Mouse (Mus musculus) neutrophil, adult 5-6 weeks (primary cell): Measurements from ENCODE around the gene Exoc3l. TPM values are rescaled to one million over a fixed set of nuclear protein-coding genes. Genes with fewer than 3 reads are reported as not detected.

Source experiments
- ATAC-seq: fragments of 151-379, 151-347 bp; 2 replicates; pipeline ENCODE4 v1.8.0; 2017; ENCODE audit warnings: mild to moderate bottlenecking, moderate TSS enrichment; ENCODE audit not compliant: insufficient number of reproducible peaks, poor library complexity, low FRiP score, severe bottlenecking; ENCODE audit errors: extremely low read depth
- total RNA-seq: library from RNA; stranded (forward); fragments of 200-1000 nt; gene quantifications from 2 replicates; pipeline ENCODE4 v1.2.3, GENCODE M21; 2017

Gene Exoc3l
- 0.49 and 1.3 TPM in 2 replicates for total RNA-seq

DNA sequence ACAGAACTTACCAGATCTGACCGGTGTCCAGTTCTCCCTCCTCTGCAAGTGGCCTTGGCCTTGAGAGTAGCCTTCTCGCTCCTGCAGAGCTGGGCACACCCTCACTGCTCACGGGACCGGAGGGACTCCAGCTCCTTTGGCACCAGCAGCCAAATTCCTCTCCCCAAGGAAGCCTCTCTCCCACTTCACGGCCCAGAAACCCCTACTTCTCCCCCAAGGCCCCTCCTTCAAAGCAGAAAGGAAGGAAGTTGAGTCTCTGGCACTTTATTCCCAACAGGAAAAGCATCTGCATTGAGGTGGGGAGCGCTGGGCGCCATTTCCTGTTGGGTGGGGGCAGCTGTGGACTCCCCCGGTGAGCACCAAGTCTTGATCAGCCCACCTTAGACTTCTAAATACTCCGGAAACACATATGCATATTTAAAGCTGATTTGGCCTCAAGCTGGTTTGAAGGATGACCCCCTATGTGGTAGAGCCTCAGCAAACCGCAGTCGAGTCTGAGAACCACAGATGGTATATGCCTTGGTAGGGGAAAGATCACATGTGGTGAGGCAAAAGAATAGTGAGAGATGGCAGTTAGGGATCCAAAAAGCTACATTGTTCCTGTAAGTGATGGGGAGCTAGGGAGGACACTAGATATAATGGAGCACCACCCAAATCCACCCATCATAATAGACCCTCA is at the start of gene Exoc3l:
Gene Exoc3l (minus strand): TSS at position 207 of the 679 bp plus-strand sequence.
- ATAC-seq, result no peak

DNA sequence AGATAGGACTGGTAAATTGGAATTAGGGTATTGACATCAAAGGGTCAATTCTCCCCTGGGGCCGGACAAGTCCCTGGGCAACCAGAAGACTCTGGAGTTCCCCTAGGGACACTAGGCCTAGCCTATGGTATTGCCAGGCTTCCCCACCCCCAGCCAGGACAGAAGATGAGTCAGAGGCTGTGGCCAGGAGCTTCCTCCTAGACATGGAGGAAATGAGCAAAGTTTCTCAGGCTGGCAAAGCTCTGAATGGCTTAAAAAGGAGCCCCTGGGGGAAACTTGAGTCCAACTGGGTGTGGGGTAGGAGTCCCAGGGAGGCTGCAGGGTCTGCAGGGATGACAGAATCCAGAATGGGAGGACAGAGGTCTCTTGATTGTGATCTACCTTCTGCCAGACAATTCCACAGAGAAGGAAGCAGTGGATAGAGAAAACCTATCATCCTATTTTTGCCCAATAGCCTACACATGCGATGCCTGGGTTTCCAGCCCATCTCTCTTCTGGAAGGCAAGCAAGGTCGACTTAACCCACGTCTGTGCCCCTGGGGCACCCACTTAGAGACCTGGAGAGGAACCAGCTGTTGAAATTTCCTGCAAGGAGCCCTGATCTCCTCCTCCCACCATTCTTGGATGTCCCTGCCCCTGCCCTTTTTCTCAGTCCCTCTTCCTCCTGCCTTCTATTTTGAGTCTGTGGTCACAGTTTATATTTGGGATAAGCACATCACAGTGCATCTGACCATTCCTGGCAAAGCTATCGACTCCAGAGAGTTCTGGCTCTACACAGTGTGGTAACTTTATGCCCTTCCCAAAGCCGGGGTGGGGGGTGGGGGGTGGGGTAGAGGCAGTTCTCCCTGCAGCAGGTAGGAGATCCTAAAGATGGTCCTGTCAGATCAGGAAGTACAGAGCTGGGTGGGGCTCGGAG is 49.4 kb upstream of the Exoc3l start:
- 0 out of 2 replicates have a peak, but pooled peaks have one; percentile 27 for ATAC-seq

DNA sequence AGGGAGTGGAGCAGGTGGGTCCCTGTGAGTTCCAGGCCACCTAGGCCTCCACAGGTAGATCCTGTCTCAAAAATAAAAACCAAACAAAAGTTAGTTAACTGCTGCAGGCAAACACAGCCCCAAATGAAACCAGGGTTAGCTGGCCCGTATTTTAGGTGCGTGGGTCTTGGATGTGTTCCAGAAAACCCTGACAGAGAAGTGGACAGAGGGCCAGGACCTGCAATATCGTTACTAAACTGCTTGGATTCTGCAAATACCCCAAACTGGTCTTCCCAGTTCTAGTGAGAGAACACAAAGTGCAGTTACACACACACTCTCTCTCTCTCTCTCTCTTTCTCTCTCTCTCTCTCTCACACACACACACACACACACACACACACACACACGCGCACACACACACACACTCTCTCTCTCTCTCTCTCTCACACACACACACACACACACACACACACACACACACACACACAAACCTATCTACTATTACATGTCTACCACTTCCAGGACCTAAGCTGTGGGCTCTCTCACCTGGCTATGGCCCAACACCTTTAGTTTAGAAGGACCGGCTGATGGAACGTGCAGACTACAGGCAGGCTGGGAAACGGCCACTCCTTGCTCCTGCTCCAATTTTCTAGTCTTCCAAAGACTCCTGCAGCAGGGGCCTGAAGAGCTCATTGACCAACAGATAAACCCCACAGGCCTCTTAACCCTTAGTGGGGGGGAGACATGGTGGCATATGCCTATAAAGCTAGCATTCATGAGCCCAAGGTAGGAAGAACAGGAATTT is 48.1 kb upstream of the Exoc3l start:
- ATAC-seq, result no peak

DNA sequence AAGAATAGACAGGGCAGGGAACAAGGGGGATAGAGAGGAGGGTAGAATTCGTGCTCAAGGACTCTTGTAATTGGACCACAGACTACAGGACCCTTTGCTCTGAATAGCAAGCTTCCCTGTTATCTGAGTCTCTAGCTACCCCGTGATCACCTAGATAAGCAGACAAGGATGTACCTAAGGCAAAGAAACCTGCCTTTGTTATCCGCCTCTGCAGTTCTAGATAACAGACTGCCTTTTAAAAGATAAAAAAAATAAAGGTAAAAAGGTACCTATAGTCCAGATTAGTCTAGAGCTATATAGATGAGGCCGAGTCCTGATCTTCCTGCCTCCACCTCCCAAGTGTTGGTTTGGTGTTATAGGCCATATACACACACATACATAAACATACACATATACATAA is 46.9 kb upstream of the Exoc3l start:
- no peak for ATAC-seq

DNA sequence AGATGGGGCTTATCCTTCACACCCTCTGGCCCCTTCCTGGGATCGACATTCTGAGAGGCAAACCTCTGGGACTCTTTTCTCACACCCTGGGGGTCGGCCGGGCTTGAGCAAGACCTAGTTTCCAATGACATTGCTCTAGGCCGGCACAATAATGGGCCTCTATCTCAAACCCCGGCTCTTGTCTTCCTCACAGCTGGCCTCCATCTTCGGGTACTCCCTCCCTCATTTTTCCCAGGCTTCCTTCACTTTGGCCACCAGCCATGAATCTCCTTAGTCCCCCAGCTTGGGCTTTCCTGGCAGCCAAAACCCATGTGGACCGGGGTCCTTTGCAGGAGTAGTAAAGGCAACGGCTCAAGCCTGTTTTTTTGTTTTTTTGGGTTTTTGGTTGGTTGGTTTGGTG is 45.5 kb upstream of the Exoc3l start:
- no peak for ATAC-seq

DNA sequence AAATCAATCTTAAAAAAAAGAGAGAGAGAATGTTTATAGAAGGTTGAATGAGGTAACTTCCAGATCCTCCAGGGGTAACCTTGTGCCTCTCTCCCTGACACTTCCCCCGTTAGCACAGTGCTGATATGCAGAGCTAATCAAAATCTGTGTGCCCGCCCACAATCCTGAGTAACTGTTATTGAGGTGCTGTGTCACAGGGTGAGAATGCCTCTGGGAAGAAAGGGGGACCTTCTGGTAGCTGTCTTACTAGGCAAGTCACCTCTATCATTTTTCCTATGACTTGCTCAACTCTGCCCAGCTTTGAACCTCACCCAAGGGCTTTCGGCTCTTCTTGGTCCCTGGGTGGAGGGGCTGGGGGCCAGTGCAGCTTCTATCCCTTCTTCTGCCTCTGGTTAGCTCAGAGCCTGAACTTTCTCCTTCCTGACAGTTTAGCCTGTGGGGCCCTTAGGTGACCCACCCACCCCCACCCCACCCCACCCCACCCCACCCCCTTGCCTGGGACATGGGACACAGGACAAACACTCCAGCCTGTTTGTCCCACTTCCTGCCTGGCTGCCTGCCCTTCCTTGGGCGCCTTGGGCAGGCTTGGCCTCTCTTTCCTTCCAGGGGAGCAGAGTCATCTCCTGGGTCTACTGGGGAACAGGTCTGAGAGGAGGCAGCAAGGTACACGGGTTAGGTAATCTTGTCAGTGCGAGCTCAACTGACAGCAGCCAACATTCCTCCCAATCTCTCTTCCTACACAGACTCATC is 44.2 kb upstream of the Exoc3l start:
- no peak for ATAC-seq

DNA sequence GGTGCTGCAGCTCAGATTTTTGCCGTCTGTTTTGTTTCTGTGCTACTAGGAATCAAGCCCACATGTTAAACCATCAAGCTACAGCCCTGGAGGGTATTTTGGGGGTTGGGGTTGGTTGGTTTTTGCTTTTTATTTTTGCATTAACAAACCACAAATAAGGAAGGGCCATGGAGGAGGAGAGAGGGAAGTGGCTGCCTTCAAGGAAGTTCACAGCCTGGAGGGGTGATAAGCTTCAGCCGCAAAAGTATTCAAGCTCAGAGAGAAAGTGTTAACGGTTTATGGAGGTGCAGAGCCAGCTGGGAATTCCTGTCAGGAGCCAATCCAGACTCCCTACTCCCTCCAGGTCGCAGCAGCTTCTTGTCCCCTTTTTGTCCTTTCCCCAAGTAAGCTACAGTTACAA is 43.1 kb upstream of the Exoc3l start:
- ATAC-seq, result no peak

DNA sequence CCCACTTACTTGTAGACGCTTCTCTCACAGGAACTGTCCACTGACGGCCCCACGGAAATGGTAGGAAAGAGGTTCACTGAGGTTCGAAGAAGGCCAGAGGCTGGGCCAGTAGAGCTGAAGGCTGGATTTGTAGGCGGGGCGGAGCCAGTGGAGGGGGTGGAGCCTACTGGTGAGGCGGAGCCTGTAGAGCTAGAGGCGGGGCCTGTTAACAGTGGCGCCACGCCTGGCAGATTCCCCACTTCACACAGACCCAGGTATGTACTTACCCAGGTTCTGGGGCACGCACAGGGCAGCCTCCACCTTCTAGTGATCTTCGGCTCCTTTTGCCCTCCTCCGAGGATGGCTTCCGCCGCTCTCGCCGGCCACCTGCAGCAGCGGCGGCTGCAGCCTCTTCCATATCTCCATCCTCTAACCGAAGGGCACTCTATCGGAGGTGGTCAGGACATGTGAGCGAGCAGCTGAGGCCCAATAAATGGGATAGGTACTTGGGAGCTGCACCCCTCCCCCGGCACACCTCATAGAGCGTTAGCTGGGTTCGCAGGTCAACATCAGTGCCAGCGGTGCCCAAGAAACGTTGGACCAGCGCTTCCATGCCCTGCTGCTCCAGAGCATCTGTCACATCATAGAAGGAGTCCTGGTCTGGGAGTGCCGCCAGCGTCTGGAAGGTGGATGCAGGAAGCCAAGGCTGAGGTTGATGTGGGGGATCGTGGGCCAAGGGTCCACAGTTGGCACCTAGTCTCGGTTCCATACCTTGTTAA is 40.7 kb upstream of the Exoc3l start:
- ATAC-seq, result no peak

DNA sequence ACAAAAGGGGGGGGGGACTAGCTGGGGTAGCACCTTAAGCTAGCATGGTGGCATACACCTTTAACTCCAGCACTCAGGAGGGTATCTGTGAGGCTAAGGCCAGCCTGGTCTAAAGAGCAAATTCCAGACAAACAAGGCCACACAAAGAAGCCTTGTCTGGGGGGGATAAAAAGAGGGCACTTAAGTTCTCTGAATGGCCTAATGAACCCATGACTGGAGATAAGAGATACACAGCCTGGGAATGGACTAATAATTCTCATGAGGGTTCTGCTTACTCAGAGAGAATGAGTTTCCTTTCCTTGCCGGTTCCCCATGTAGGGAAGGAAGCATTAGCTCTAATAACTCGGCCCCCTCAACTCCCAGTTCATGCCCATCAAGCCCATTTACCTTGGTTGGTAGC is 36.6 kb upstream of the Exoc3l start:
- no peak for ATAC-seq

DNA sequence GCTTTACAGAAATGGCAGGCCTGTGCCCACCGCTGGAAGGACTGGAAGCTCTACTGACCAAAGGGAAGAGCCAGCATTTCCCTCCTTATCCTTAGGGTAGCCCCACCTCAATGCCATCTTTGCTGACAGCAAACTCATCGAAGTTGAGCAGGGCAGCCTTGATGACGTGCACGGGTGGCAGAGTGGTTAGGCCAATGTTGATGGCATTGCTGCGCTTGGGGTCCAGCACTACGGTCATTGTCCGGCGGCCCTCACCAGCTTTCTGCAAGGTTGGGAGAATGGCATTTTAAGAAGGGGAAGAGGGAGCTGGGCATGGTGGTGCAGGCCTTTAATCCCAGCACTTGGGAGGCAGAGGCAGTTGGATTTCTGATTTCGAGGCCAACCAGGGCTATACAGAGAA is 36.0 kb upstream of the Exoc3l start:
- no peak for ATAC-seq

DNA sequence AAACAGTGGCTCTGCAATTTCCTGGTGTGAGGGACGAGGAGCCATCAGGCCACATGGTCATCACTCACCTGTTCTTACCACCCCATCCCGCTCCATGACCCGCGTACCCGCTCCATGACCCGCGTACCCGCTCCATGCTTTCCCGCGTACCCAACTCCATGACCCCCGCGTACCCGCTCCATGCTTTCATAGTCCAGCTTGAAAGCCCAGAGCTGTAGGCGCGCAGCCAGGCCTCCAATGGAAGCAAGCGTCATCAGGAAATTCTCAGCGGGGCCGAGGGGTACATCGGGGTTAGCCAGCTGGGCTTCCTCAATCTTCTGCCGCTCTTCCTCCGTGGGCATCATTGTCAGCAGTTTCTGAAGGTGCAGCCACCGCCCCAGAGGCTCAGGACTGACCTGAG is 35.6 kb upstream of the Exoc3l start:
- ATAC-seq, result no peak

DNA sequence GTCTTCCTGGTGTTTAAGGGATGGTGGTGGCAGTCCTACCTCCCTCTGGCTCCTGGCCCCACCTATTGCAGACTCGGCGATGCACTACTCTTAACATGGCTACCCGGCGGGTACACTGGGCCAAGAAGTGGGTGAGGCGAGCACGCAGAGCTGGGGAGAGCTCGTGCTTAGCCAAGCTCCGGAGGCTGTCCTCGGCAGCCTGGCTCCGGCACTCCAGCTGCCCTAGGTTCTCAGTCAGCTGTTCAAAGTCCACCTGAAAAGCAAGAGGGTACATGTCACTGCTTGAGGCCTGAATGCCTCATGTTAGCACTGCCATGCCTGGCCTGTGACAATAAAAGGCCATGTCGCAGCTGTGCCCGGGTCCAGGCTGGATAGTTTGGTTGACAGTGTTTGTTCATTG is 34.4 kb upstream of the Exoc3l start:
- ATAC-seq, result no peak

DNA sequence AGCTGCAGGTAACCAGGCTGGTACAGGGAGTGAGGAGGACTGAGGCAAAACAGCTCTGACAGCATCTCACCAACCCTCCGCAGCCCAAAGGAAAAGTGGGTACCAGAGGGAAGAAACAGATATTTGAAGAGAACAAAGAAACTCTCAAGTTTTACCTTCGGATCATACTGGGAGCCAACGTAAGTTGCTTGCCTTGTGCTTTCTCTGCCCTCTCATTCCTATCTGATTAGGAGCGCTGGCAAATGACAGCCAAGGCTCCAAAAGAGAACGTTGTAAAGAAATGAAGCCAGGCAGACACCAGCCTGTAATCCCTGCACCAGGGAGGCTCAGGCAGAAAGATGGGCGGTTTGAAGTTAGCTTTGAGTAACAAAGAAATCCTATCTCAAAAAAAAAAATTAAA is 31.1 kb upstream of the Exoc3l start:
- ATAC-seq, result no peak

DNA sequence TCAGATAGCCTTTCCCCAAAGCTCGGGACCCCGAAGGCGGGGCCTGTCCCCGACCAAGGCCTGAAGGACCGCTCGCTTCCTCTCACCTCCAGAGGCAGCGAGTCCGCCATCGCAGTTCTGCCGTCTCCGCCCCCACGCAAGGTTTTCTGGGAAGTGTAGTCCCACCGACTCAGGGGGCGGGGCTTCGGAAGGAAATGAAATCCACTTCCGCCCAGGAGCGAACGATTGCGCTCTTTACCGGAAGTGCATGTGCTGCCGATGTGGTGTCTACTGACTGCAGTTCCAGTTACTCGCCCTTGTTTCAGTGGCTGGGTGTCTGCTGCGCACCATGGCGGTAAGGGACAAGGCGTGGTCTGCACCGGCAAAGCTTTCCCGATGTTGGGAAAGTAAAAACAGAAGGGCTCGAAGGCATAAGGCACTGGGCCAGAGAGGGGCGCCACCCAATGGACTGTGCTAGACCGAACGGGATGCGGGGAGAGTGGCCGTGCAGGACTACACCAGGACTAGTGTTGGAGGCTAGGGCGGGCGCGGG is 30.3 kb upstream of the Exoc3l start, which contains the start of the genes Lrrc29 and Tmem208:
Gene Lrrc29 (minus strand): TSS at position 138 of the 532 bp plus-strand sequence.
Gene Tmem208 (plus strand): TSS at position 214 of the 532 bp plus-strand sequence.
- ATAC-seq, result peak; percentile 95

DNA sequence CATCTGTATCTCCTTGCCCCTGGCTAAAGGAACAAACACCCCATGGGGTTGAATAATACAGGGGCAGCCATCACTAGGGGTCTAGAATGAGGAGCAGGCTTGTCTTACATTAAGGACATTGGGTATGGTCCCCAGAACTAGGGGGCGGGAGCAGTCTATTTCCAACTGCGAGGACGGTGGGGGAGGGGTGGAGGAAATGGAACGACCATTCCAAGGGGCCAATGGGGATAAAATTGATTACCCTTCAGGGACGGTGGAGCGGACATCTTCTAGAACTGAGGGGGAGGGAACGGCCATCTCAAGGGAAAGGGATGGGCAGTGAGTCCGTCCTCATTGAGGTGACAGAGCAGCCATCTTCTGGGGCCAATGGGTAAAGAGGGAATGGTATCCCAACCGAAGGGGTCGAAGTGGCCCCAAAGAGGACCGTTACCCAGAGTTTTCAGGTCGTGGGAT is 29.8 kb upstream of the Exoc3l start:
- no peak for ATAC-seq

DNA sequence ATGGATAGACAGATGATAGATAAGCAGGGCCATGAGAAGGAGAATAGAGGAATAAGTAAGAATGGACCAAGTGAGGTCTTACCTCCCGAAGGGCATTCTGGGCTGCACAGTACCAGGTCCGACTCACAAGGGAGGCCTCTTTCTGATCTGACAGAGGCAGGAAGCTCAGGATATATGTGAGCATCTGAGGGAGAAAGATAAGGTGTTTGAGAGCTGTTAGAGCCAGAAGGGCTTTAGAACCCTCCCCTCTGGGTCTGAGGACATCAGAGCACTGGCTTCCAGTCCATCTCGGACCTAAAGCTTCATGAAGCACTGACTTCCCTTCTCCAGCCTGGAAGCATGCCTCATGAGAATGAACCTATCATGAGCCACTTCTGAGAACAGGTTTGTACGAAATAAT is 27.3 kb upstream of the Exoc3l start:
- no peak for ATAC-seq

DNA sequence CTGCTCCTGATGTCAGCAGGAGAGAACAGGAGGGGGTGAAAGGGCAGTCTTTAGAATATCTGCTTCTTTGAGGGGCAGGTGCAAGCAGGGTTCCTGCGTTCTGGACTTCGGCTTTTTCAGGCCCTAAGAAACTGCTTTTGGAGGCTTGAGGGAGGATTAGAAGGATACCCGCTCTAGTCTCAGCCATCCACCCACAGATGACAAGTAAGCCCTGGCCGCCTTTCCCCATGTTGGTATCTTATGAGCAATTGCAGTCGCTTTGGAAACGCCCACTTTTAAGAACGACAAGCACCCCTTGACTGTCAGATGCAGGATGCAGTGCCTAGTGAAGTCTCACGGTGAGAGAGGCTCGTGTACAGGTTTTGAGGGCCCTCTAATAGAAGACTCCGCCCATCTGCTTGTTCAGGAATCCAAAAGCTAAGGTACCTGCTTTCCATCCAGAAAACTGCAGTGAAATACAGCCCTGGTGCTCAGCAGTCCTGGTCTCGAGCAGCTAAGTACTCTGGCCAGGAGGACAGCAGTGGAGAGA is 22.8 kb upstream of the Exoc3l start:
- ATAC-seq, result no peak
